Mouse (Mus musculus) erythroblast, embryonic 14.5 days (primary cell): Measurements from ENCODE around the gene Erg.

Experiments used
- GATA1 ChIP-seq: IDR thresholded peaks from 2 replicates; pipeline ENCODE4 v1.6.1; 2012; ENCODE audit warnings: low read length, inconsistent platforms, mixed read lengths
- TAL1 ChIP-seq: IDR thresholded peaks from 3 replicates; pipeline ENCODE4 v1.6.1; 2012; ENCODE audit warnings: low read length, inconsistent platforms, mixed read lengths

GRCm38 (mm10) chr16:95428239-95428638 lies 158.2 kb downstream of the Erg start:
- TF ChIP-seq GATA1 (no peak), TAL1 (no peak)
